Mouse (Mus musculus) Patski (cell line): ENCODE results near the gene Sephs1. TPM values are rescaled to one million over a fixed set of nuclear protein-coding genes. Genes with fewer than 3 reads are reported as not detected.
"Not testable (repeated sequence)": the region's sequence is repeated elsewhere in the genome, so short reads cannot be mapped to it uniquely, and the experiment has no call there.

Source experiments
- ATAC-seq: fragments of 100-300 bp; one replicate; pipeline ENCODE4 v1.8.0; 2021
- CTCF ChIA-PET: fragments of 350-600 bp; sonication (Branson Sonifier 250); formaldehyde crosslinking; loops from one replicate; lab custom pipeline; 2022; ENCODE audit warnings: inconsistent platforms; lab: Charles Lee
- POLR2A ChIA-PET: fragments of 350-600 bp; sonication (Branson Sonifier 250); formaldehyde crosslinking; loops from one replicate; lab custom pipeline; 2022; ENCODE audit warnings: antibody characterized with exemption, inconsistent platforms; lab: Charles Lee
- DNase-seq: peaks from one replicate; pipeline ENCODE4 v3.0.0-alpha.2; 2011; ENCODE audit warnings: low read depth, low spot score
- H3K27me3 ChIP-seq: fragments of 371-371 bp; one replicate; pipeline ENCODE4 v1.5.1; 2021
- CTCF ChIP-seq: fragments of 100-300 bp; IDR thresholded peaks from one replicate; pipeline ENCODE4 v1.5.1; 2021
- in situ Hi-C: fragments of 300-500 bp; cut with MboI; formaldehyde crosslinking; loops from 3 replicates; pipeline ENCODE4 v1.11.1; 2018; ENCODE audit warnings: low pct_unique_long_range_greater_than_20kb, mixed read lengths
- polyA plus RNA-seq: library from polyadenylated mRNA; unstranded; gene quantifications from one replicate; pipeline ENCODE4 v1.2.3, GENCODE M21; 2021

Gene Sephs1
- polyA plus RNA-seq, 1 experiment from 2014 or later = 46.6 TPM

DNA sequence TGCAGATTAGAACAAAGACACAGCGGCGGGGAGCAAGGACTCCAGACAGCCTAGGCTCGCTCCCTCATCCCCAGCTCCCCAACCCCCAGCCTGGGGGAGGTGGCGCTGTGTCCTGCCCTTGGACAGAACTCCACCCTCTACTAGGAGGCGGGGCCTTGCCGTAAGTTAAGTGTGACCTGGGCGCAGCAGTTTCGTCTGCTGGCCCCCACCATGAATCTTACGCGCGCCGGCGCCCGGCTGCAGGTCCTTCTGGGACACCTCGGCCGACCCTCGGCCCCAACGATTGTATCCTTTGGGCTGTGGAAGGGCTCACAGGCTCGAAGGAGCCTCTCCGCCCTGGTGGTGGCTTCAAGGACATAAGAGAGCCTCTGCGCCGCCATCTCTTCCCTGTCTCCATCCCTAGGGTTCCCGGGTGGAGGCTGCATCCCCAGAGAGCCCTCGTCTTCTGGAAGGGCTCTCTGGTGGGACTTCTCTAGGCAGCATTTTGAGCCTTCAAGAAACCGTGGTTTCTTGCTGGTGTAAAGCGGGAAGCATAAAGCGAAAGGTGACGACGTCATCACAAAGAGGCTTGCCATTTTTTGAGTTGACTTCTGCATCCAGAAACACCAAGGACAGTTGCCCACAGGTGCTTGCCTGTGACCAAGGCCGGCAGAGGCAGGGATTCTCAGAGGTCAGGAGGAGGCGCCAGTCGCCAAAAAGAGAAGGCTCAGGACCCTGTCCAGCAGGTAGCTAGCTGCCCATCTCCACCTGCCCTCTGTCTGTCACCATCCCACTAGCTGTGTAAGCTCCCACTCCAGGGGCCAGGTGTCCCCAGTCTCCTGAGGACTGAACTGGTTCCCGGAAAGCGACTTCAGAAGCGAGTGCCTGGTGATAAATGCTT, 37.7 kb downstream of the Sephs1 start, which contains the start of gene Phyh:
Gene Phyh, plus strand, starts transcription at position 160 of the 880 bp plus-strand sequence.
- POLR2A ChIA-PET = no interaction called here
- no peak for TF ChIP-seq CTCF
- no peaks in the 10 kb centered on the region for H3K27me3 ChIP-seq
- in situ Hi-C loops = loop anchor here (10.0 to 25.0 kb wide), 3 partner anchors 86 to 893 kb away; no protein-coding TSS in a partner anchor
- DNase-seq = no peak
- CTCF ChIA-PET = no interaction called here
- peak; percentile 77 for ATAC-seq

DNA sequence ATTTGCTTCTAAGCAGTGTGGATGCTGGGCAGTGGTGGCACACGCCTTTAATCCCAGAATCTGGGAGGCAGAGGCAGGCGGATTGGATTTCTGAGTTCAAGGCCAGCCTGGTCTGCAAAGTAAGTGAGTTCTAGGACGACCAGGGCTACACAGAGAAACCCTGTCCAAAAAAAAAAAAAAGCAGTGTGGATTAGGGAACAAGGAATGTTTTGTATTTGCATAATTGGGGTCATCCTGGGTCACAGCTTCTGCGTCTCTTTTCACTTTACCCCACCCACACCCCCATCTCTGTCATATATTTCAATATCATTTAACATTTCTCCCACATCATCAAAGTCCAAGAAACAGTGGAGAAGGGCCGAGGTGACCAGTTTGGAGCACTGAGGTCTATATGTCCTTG, 39.7 kb downstream of the Sephs1 start:
- in situ Hi-C loops = loop anchor here (25.0 kb wide), 2 partner anchors 466 to 891 kb away; no protein-coding TSS in a partner anchor
- DNase-seq = no peak
- ChIA-PET POLR2A (no interaction called here), CTCF (no interaction called here)
- TF ChIP-seq CTCF = no peak
- no peak for ATAC-seq
- H3K27me3 ChIP-seq = no peaks in the 10 kb centered on the region

DNA sequence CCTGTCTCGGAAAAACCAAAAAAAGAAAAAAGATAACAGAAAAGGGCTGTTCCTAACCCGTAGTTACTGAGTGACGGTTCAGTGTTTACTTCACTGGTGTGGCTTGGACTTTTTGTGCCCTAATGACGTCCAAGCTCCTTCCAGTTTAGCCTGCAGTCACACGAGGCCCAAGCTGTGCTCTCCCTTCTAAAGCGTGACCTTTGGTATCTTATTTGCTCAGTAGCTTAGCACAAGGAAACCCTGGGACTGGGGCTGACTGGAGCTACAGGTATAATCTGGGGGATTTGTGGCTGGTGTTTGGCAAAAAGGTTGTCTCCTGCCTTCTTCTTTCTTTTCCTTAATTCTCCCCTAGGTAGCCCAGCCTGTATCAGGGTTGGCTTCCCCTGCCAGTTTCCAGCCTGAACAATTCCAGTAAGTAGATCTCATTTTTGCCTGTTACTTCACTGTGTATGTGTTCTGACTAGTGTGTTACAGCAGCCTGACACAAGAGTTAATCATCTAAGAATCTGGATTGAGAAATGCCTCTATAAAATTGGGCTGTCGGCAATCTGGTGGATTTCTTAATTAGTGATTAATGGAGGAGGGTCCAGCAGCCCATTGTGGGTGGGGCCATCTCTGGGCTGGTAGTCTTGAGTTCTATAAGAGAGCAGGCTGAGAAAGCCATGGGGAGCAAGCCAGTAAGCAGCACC, 41.3 kb downstream of the Sephs1 start:
- DNase-seq = no peak

DNA sequence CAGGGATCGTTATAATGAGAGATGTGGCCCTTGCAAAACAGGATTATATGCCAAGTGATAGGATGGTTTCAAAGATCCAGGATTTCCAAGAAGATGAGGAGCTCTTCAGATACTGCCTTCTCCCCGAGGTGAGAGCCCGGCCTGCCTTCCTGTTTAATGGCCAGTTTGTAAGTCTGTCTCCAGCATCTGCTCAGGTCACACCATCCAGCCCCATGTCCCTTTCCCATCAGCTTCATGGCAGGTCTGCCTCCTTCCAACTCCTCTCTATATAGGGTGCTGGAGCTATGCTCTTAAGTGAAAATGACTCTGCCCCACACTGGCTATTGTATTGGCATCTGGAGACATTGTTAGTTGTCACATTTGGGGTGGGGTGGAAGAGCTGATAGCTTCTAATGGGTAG, 46.0 kb downstream of the Sephs1 start:
- no peaks in the 10 kb centered on the region for H3K27me3 ChIP-seq
- ATAC-seq (no peak), DNase-seq (no peak)
- no peak for TF ChIP-seq CTCF
- POLR2A ChIA-PET = no interaction called here
- in situ Hi-C loops = no loop called here
- CTCF ChIA-PET = no interaction called here

More for the DNA sequence above, 41.3 kb downstream of the Sephs1 start:
- no peaks in the 10 kb centered on the region for H3K27me3 ChIP-seq
- ChIA-PET CTCF (no interaction called here), POLR2A (no interaction called here)
- no peak for TF ChIP-seq CTCF
- ATAC-seq = no peak
- in situ Hi-C loops = loop anchor here (25.0 kb wide), 2 partner anchors 465 to 890 kb away; no protein-coding TSS in a partner anchor

DNA sequence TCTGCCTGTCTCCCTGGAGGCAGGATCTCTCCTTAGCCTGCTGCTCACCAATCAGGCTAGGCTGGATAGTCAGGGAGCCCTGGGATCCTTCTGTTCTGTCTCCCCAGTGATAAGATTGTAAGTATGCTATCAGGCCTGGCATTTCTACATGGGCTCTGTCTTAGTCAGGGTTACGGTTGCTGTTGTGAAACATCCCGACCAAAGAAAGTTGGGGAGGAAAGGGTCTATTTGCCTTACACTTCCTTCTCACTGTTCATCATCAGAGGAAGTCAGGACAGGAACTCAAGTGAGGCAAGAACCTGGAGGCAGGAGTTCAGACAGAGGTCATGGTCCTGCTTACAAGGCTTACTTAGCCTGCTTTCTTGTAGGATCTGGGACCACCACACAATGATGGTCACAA, 47.9 kb downstream of the Sephs1 start:
- no peak for DNase-seq
- ATAC-seq = no peak
- no peak for TF ChIP-seq CTCF
- ChIA-PET CTCF (interaction anchor here (1.1 kb wide), 1 partner anchor 10 kb away, joined by 3 read pairs; no protein-coding TSS in a partner anchor), POLR2A (no interaction called here)
- no peaks in the 10 kb centered on the region for H3K27me3 ChIP-seq
- in situ Hi-C loops = no loop called here

DNA sequence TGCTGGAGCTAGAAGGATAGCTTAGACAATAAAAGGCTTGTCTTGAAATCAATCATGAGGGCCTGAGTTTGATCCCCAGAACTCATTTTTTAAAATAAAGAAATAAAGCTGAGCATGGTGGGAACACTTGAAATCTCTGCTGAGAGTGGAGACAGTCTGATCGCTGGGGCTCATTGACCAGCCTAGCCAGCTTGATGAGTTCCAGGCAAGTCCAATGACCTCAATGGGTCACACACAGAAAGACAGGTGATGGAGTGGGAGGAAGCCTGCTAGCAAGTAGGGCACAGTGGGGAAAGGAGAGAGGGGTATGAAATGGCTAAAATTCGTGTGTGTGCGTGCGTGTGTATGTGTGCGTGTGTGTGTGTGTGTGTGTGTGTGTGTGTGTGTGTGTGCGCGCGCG, 53.2 kb downstream of the Sephs1 start:
- in situ Hi-C loops = no loop called here
- CTCF ChIA-PET = no interaction called here
- H3K27me3 ChIP-seq = no peaks in the 10 kb centered on the region

DNA sequence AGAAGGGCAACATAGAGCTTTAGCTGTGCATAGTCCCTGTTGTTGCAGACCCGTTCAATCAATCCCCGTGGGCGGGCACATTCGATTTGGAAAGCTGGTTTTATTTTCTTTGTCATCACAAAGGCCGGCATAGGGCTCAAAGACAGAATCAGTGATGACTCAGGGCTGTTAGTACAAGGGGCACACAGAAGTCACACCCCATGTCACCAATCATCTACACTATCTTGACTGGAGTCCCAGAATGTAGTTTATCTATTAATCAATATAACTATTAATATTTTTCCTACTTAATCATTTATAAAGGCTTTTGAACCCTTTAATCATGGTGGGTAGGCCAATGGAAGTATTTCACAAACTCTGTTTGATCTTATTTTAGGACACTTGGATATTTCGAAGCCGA, 56.6 kb downstream of the Sephs1 start:
- POLR2A ChIA-PET = no interaction called here
- no peak for ATAC-seq
- CTCF ChIA-PET = no interaction called here

More for the DNA sequence above, 53.2 kb downstream of the Sephs1 start:
- no peak for DNase-seq
- no peak for ATAC-seq
- POLR2A ChIA-PET = no interaction called here
- TF ChIP-seq CTCF = no peak

DNA sequence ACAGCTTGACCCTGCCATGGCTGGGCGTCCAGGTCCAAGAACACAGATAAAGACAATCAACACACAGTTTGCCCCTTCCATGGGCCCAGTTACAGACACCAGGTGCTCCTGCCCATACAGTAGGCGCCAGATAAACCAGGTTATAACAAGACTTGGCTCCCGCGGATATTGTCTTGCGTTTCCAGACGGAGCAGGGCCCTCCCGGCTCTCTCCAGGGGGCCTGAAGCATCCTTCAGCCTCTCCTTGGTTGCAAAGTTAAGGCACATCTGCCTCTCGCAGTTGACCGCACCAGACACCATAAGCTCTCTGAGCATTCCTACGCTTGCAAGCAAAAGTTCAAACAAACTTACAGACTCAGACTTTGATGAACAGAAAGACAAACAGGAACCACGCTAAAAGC, 59.5 kb downstream of the Sephs1 start:
- DNase-seq (no peak), ATAC-seq (no peak)
- TF ChIP-seq CTCF = no peak
- in situ Hi-C loops = no loop called here
- ChIA-PET POLR2A (no interaction called here), CTCF (no interaction called here)
- H3K27me3 ChIP-seq = no peaks in the 10 kb centered on the region

More for the DNA sequence above, 56.6 kb downstream of the Sephs1 start:
- H3K27me3 ChIP-seq = no peaks in the 10 kb centered on the region
- DNase-seq = no peak
- in situ Hi-C loops = no loop called here
- no peak for TF ChIP-seq CTCF

DNA sequence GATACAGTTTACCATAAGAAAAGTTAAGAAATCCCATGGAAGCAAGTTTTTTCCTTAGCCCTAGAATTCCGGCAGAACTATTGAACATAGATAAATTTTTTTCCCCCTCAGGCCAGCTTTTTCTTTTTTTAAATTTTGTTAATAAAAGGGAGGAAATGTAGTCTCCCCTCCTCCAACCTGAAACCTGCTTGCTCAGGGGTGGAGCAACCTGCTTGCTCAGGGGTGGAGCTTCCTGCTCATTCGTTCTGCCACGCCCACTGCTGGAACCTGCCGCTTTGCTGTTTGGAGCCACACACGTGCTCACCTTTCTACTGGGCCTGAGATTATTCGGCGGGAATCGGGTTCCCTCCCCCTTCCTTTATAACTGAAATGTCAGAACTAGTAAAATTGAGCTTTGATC, 68.3 kb downstream of the Sephs1 start:
- H3K27me3 ChIP-seq, DNase-seq, CTCF ChIA-PET, ATAC-seq, in situ Hi-C loops: not testable (repeated sequence)
- POLR2A ChIA-PET = interaction anchor here (0.6 kb wide), 1 partner anchor 974 kb away, joined by 7 read pairs; no protein-coding TSS in a partner anchor

DNA sequence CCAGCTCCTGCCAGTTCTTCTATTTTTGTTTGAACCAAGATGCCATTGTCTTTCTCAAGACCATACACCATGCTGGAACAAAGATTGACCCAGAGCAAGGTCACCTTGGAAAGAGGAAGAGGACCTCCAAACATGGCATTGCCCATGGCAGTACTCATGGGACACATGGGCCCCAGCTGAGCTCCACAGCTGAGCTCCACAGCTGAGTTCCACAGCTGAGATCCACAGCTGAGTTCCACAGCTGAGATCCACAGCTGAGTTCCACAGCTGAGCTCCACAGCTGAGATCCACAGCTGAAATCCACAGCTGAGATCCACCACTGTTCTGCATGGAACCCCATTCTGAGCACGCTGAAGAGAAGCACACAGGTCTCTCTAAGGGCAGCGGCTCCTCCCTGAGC, 69.6 kb downstream of the Sephs1 start:
- no peak for DNase-seq
- in situ Hi-C loops = no loop called here
- no peak for TF ChIP-seq CTCF
- CTCF ChIA-PET = no interaction called here
- POLR2A ChIA-PET = no interaction called here
- no peaks in the 10 kb centered on the region for H3K27me3 ChIP-seq
- ATAC-seq = no peak

DNA sequence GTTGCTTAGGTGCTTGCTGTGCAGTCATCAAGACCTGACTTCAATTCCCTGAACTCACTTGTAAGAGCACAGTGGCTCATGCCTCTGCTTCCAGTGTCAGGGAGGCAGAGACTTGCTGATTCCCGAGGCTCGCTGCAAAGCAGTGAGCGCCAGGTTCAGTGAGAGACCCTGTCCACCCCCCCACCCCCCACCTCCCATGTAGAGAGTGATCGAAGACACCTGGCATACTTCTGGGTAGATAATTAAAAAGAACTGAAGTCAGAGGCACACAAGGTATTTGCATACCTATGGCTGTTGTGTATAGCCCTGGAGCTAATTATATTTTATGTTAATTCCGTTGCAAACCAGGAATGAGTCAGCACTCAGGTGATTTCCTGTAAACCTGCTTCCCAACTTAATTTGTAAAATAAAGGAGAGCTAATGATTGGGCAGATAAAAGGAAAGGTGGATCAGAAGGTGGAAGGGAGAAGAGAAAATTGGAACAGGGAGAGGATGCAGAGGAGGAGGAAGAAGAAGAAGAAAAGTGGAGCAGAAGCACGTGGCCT, 72.9 kb downstream of the Sephs1 start:
- CTCF ChIA-PET = no interaction called here
- POLR2A ChIA-PET = no interaction called here
- in situ Hi-C loops = no loop called here
- DNase-seq (no peak), ATAC-seq (no peak)
- H3K27me3 ChIP-seq = no peaks in the 10 kb centered on the region
- no peak for TF ChIP-seq CTCF
